Mouse (Mus musculus) midbrain, postnatal 0 days (tissue): ENCODE measurements at regions not wholly inside any gene's neighbourhood (a gene's known extent, or its start where the extent isn't known, plus 50 kb on each side); places are given as distances from the start of the nearest gene placed in this dataset.
A peak's percentile ranks its signal among the peaks of the same experiment; 100 is the strongest.

ENCODE experiments used
- ATAC-seq: fragments of 200-750 bp; cut with Nextera tagmentation; 2 replicates; pipeline ENCODE4 v1.8.0; 2017; ENCODE audit warnings: moderate number of reproducible peaks, mild to moderate bottlenecking, moderate TSS enrichment, moderate library complexity; ENCODE audit not compliant: low FRiP score
- DNase-seq: peaks from one replicate; pipeline ENCODE4 v3.0.0-alpha.2; 2015; ENCODE audit warnings: low spot score
- H3K27ac ChIP-seq: fragments of 300-500 bp; sonication (generic); 2 replicates; pipeline ENCODE4 v1.5.1; 2014; ENCODE audit warnings: low read depth, mild to moderate bottlenecking, low read length, mixed read lengths
- H3K27me3 ChIP-seq: fragments of 300-500 bp; sonication (generic); 2 replicates; pipeline ENCODE4 v1.6.1; 2014; ENCODE audit warnings: low read length, control low read depth, mixed read lengths; ENCODE audit not compliant: insufficient read depth
- H3K36me3 ChIP-seq: fragments of 300-500 bp; sonication (generic); 2 replicates; pipeline ENCODE4 v1.6.1; 2014; ENCODE audit warnings: low read length, control low read depth, mixed read lengths; ENCODE audit not compliant: insufficient read depth
- H3K4me1 ChIP-seq: fragments of 300-500 bp; sonication (generic); 2 replicates; pipeline ENCODE4 v1.6.1; 2014; ENCODE audit warnings: mild to moderate bottlenecking, control low read depth, antibody characterized with exemption, low read length, mixed read lengths; ENCODE audit not compliant: insufficient read depth
- H3K4me2 ChIP-seq: fragments of 300-500 bp; sonication (generic); 2 replicates; pipeline ENCODE4 v1.6.1; 2014; ENCODE audit warnings: low read depth, mild to moderate bottlenecking, low read length, mixed read lengths; ENCODE audit not compliant: poor library complexity, severe bottlenecking
- H3K4me3 ChIP-seq: fragments of 300-500 bp; sonication (generic); 2 replicates; pipeline ENCODE4 v1.5.1; 2014; ENCODE audit warnings: low read depth, mild to moderate bottlenecking, low read length, moderate library complexity
- H3K9ac ChIP-seq: fragments of 300-500 bp; sonication (generic); replicated peaks from 2 replicates; pipeline ENCODE4 v1.6.1; 2014; ENCODE audit warnings: mild to moderate bottlenecking, low read length, moderate library complexity, mixed read lengths; ENCODE audit not compliant: poor library complexity, severe bottlenecking
- H3K9me3 ChIP-seq: fragments of 300-500 bp; sonication (generic); 2 replicates; pipeline ENCODE4 v1.6.1; 2016; ENCODE audit warnings: low read length, control low read depth
- CTCF ChIP-seq: IDR thresholded peaks from 2 replicates; pipeline ENCODE4 v1.5.1; 2016; ENCODE audit warnings: antibody characterized with exemption, mild to moderate bottlenecking
- WGBS: fragments of 180-500 bp; shearing (Covaris S2); extraction: QIAGEN DNeasy Blood & Tissue Kit; methylation state at CpG from one replicate; pipeline ENCODE4 v1.1.7; 2014; 5-methylcytosine and 5-hydroxymethylcytosine counted together

DNA sequence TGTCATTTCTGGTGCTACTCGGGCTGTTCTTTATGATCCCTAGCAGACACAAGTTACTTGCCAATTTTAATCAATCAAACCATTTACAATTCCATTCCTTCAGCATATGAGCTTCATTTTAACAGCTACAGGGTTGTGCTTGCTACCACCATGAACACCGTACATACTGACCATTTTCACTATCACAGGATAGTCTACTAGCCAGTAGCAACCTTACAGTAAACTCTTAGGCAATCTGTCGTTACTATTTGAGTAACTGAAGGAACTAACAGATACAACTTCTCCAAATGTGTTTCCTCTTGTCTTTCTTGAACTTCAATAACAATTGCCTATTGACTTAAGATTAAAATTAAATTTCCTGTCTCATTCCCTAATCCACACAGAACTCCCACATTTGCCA is 67.9 kb upstream of the Nckap5 start:
- Histone ChIP-seq H3K4me2 (no peak overlapping the region), H3K36me3 (no peaks in the 10 kb centered on the region), H3K27ac (no peak overlapping the region), H3K27me3 (no peaks in the 10 kb centered on the region), H3K9ac (no peak overlapping the region), H3K4me3 (no peak overlapping the region), H3K9me3 (no peaks in the 10 kb centered on the region), H3K4me1 (no peaks in the 10 kb centered on the region)
- no peak for TF ChIP-seq CTCF
- 87% methylated on average over 3 of the region's 3 CpGs for WGBS
- DNase-seq: no peak
- ATAC-seq: no peak

DNA sequence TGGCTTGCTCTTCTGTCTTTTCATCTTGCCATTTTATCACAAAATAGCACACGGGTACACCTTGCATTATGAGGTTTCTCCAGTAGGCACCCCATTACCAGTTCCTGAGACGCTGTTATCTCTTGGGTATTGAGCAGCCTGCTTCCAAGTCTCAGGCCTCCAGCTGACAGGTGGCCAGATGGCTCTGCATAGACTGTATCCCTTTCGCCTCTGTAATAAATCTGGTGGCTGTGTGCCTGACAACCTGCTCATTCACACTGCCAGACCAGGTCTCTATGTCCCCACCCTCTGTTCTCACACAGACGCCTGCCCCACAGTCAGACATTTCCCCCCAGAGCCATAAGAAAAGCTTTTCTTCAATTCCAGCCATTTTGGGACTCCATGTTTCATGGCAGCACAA is 66.3 kb upstream of the Nckap5 start:
- no peak for TF ChIP-seq CTCF
- H3K4me1 ChIP-seq: no peaks in the 10 kb centered on the region
- no peaks in the 10 kb centered on the region for H3K27me3 ChIP-seq
- DNase-seq (peak; percentile 15), ATAC-seq (no peak)
- H3K9me3 ChIP-seq: no peaks in the 10 kb centered on the region
- H3K36me3 ChIP-seq: no peaks in the 10 kb centered on the region
- H3K4me3 ChIP-seq: no peak overlapping the region
- no peak overlapping the region for H3K9ac ChIP-seq
- H3K27ac ChIP-seq: no peak overlapping the region
- WGBS: 74% methylated on average over 4 of the region's 4 CpGs
- H3K4me2 ChIP-seq: no peak overlapping the region

DNA sequence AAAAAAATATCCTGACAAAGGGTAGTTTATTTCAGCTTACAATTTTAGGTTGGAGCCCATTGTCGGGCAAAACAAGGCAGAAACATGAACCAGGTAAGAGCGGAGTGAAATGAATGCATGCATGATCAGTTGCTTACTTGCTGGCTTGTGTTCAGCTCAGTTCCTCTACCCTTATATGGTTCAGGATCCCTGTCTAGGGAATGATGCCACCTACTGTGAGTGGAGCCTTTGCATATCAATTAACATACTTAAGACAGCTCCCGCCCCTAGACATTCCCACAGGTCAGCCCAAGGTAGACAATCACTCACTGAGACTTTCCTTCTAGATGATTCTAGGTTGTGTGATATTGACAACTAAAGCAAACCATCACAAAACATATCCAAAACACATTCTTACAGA is 50.2 kb upstream of the Nckap5 start:
- Histone ChIP-seq H3K4me3 (no peak overlapping the region), H3K4me2 (no peak overlapping the region), H3K27me3 (no peaks in the 10 kb centered on the region), H3K4me1 (no peaks in the 10 kb centered on the region), H3K9ac (no peak overlapping the region), H3K27ac (no peak overlapping the region), H3K9me3 (no peaks in the 10 kb centered on the region), H3K36me3 (no peaks in the 10 kb centered on the region)
- ATAC-seq (no peak), DNase-seq (no peak)
- no peak for TF ChIP-seq CTCF
- 89% methylated on average over 3 of the region's 3 CpGs for WGBS
